Mouse (Mus musculus) adipocyte (in vitro differentiated cells): ENCODE measurements around the gene Ifng.
"Not testable (repeated sequence)": the region's sequence is repeated elsewhere in the genome, so short reads cannot be mapped to it uniquely, and the experiment has no call there.

ENCODE experiments used
- DNase-seq: peaks from one replicate; pipeline ENCODE4 v3.0.0-alpha.2; 2016; ENCODE audit warnings: low spot score

Gene Ifng

GRCm38 (mm10) chr10:118440742-118441240 lies at the start of gene Ifng:
Gene Ifng (plus strand): TSS chr10:118441046.
- no peak for DNase-seq

DNA sequence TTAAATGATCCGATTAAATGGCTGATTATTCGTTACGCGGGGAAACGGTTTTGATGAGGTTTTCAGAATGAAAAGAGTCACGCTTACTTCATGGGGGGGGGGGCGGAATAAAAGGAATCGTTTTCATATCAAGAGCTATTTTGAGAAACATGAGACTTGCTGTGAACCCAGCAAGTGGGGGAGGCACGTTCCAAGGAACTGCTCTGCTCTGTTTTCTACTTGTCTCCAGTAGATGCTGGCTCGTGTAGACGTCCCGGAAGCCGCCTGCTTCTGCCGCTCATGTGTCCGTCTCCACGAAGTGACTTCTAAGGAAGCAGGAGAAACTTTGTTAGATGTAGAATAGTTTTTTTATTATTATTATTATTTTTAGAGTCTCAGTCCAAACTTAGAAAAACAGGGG lies 40.9 kb upstream of the Ifng start:
- no peak for DNase-seq

DNA sequence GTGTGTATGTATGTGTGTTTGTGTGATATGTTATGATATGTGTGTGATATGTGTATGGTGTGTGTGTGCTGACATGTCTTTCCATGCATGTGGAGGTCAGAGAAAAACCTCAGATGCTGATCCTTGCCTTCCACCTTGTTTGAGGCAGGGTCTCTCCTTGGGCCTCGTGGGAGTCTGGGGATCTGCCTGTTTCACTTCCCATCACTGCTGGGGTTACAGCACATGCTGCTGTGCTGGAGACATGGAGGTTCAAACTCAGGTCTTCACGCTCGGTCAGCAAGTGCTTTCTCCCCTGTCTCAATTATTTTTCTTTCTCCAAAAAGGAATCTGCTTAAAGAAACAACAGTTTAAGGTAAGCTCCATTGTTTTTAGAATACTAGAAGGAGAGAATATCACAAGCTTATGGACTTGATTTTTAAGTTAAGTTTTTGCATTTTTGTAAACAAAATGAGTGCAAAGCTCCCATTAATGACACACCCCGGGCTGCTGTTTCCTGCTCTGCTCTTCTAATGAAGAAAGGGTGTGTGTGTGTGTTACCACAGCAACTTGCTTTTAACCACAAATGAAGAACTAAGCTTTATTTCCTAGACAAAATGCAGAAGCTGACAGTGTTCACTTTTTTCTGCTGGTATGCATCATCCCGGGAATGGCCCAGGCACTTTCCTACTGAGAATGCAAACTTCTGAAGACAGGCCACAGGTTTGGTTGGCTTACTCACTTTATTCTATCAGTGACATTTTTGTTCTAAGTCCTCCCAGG lies 34.2 kb upstream of the Ifng start:
- no peak for DNase-seq

DNA sequence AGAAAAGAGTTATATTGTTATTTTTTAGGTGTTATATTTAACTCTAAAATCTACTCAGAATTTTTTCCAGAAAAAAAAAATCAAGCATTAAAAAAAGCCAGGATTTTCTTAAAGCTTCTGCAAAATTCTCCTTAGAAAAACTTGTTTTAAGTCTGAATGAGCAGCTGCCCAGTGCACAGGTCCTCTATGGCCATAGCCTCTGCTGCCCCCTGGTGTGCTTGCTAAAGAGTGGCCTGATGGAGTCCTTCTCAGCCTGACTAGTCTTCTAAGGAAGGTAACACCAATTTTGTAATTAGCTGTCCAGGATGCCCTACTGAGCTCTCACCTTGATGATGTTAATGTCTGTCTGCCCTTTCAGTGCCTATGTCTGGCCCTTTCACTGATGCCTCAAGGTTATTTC lies 29.5 kb upstream of the Ifng start:
- DNase-seq = no peak

GRCm38 (mm10) chr10:118412774-118413173 lies 28.1 kb upstream of the Ifng start:
- DNase-seq = no peak

- no peak for DNase-seq
These were observed 21.8 kb upstream of the Ifng start for GRCm38 (mm10) chr10:118419000-118419425.

DNA sequence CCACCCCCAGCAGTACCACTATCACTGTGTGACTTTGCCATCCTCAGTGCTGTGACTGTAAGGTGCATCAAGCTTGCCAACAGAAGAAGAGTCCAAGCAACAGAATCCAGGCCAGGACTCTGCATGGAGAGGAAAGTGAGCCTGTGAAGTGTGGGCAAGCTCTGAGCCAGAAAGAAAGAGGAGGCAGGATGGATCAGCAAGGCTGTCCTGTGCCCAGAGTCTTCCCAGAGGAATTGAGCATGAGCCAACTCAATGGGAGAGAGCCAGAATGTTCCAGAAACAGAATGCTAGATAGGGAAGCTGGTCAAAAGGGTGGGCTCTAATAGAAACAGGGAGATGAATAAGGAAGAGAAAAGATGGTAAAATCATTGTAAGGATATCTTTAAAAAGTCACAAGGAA lies 19.9 kb upstream of the Ifng start:
- no peak for DNase-seq

GRCm38 (mm10) chr10:118435501-118435900 lies 5.3 kb upstream of the Ifng start:
- no peak for DNase-seq

DNA sequence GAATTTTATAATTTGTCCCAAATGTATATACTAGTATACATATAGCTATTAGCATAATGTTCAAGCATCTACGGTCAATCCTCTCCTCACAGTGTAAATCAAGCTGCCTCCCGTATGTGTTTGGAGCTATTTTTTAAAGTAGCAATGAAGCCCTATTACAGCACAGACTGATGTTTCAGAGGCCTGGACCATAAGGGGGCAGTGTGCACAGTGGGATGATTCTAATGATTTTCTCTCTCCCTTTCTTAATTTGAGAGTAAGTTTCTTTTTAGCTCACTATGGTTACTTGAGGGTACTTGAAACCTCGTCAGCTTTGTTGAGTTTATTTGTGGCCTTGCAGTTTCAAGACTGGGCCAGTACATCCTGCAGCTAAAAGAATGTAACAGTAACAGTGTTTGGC lies 1.1 kb downstream of the Ifng start:
- no peak for DNase-seq

DNA sequence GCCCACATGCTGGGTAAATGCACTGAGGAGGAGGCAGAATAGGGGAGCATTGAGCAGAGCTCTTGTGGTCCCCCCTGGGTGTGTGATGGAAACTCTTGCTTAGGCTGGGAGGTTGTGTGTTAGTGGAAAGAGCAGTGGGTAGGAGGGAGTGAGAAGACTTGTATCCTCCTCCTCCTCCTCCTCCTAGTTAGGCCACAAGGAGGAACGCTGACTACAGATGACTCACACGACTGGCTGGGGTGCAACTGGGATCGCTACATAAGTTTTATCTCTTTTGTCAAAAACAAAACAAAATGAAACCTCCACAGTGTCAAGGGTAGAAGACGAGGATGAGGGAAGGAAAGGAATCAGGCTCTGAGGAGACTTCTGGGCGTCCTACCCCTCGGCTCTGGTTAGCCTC lies 2.2 kb downstream of the Ifng start:
- no peak for DNase-seq

- no peak for DNase-seq
These were observed 4.2 kb downstream of the Ifng start for GRCm38 (mm10) chr10:118445021-118445420.

DNA sequence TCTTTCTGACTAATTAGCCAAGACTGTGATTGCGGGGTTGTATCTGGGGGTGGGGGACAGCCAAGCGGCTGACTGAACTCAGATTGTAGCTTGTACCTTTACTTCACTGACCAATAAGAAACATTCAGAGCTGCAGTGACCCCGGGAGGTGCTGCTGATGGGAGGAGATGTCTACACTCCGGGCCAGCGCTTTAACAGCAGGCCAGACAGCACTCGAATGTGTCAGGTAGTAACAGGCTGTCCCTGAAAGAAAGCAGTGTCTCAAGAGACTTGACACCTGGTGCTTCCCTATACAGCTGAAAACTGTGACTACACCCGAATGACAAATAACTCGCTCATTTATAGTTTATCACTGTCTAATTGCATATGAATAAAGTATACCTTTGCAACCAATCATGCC lies 4.7 kb downstream of the Ifng start:
- DNase-seq = no peak

DNA sequence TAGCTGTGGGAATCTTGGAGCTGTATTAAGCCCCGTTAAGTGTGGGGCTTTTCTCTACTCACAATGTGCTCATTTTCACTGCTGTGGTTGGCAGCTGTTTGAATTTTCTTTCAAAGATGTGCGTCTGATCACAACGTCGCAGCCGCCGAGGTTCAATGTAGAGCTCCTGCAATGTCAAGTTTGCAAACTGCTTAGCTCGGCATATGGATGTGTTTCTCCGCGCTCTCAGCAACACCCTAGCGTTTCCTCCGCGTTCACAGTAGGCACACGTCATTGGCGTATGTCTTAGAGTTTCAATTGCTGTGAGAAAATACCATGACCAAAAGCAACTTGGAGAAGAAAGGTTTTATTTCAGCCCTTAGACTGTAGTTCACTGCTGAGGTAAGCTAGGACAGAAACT lies 5.1 kb downstream of the Ifng start:
- no peak for DNase-seq

GRCm38 (mm10) chr10:118451747-118452146 lies 10.9 kb downstream of the Ifng start:
- no peak for DNase-seq

GRCm38 (mm10) chr10:118458729-118459128 lies 17.9 kb downstream of the Ifng start:
- DNase-seq = no peak

GRCm38 (mm10) chr10:118461126-118461767 lies 20.4 kb downstream of the Ifng start:
- DNase-seq = no peak

- peak; percentile 15 for DNase-seq
These were observed 25.6 kb downstream of the Ifng start for GRCm38 (mm10) chr10:118466481-118466880.

DNA sequence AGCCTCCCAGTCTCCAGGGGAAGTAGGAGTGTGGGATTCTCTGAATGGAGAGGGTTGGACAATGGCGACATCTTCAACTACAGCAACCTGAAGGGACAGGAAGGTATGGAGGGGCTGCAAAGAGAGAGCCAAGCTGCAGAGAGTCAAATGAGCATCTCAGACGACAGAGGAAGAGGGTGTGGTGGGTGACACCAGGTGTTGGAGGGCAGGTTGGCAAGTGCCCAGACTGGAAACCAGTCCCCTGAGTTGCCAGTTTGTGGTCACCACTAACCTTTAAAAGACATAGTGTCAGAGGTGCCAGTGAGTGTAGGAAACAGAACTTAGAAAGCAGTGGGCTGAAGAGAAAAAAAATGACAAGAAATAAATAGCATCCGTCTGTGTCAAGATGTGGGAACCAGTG lies 28.2 kb downstream of the Ifng start:
- no peak for DNase-seq

DNA sequence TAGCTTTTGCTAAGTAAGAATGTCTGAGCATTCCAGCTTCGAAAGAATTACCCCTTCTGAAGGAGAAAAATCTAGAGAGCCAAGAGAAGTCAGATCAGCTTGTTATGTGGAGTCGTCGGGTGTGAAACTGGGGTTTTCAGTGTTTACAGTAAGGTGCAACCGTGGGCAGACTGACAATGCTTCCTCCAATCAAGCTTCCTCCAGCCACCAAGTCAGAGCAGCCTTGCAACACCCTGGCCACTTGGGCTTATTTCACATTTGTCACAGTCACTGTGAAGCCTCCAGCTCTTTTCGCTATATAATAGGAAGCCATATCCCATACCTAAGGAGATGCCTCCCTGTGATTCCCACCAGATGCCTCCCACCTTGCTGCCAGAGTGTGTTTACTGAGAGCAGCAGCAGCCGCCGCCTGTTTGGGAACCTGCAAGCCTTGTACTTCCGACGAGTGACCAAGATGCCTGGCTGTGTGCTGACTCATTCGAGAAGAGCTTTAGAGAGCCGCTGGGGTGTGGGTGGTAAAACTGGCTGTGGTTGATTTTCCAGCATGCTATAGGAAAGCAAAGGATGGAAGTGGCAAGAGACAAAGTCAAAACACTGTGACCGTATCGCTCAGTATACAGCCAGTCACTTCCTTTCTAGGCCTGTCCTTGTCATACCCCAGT lies 29.6 kb downstream of the Ifng start:
- DNase-seq = no peak

GRCm38 (mm10) chr10:118472846-118473245 lies 32.0 kb downstream of the Ifng start:
- not testable (repeated sequence) for DNase-seq

GRCm38 (mm10) chr10:118476696-118477095 lies 35.9 kb downstream of the Ifng start:
- DNase-seq = no peak

DNA sequence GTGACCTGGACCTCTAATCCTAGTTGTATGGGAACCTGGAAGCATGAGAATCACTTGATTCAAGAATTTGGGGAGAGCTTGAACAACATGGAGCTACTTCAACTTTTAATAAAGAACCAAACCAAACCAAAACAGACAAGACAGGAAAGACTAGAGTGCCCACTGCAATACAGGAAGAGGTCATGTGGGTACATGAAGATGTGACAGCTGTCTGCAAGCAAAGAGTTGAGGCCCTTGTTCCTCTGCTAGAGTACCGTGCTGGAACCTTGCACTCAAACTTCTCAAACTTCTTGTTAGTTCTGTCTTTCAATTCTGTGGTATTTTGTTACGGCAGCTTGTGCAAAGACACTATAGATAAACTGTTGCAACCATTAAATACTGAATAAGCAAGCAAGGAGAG lies 36.5 kb downstream of the Ifng start:
- DNase-seq = no peak

DNA sequence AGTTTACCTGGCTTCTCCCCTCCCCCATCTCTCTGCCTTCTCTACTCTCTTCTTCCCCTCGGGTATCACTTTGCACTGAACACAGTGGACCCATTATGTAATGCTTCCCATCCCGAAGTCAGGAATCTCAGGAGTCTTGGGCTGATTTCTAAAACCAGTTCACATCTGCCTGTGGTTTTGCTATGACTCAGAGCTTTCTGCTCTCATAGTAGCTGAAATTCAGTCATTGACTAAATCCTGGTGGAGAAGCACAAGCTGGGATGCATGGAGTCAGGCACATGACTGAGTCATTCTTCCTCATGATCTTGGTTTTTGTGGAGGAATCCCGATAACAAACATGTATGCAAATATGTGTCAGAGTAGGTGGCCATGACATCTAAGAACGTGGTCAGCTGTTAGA lies 38.4 kb downstream of the Ifng start:
- DNase-seq = no peak
